ENCODE assay signal across 8 mouse cellular contexts in the genomic region with DNA sequence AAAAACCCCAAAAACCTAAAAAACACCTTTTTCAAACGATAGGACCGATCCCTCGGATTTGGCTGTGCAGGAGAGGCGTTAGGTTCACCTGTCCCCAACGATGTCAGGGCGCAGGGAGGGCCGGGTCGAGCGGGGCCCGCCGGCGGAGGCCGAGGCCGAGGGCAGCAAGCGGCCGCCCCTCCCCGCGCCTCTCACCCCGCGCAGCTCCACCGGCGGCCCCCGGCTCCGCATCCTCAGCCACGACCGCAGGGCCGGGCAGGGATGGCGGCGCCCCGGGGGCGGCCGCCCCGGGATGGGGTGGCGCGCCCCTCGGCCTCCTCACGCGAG. TPM values are rescaled to one million over a fixed set of nuclear protein-coding genes. Genes with fewer than 3 reads are reported as not detected.
A peak's percentile ranks its signal among the peaks of the same experiment; 100 is the strongest.
DNase-seq lines count a peak whose midpoint lies in the region; ATAC-seq and TF ChIP-seq lines count a peak whose summit lies in the region.

No protein-coding gene starts in this region.

- peak; percentile 76 for ATAC-seq in lung, embryonic 14.5 days (ENCODE audit: insufficient read depth)
- 0 out of 2 replicates have a peak, but pooled peaks have one; percentile 6 for ATAC-seq in erythroid progenitor cell, adult 5-6 weeks (replicated peaks; ENCODE audit: low FRiP score, poor library complexity, severe bottlenecking)
- ATAC-seq in limb, embryonic 12.5 days (ENCODE audit: insufficient number of reproducible peaks, insufficient read depth, low FRiP score, low TSS enrichment, low read depth) = no peak

- H3K9me3 ChIP-seq in lung, embryonic 14.5 days (ENCODE audit: low read depth, low read length) = no peaks in the 10 kb centered on the region
- no peaks in the 10 kb centered on the region for H3K9me3 ChIP-seq in limb, embryonic 12.5 days

- TF ChIP-seq CTCF in lung, embryonic 14.5 days (IDR thresholded peaks at IDR 0.05; ENCODE audit: low read depth) = no peak
- no peak for TF ChIP-seq CTCF in olfactory bulb, adult 2 months (IDR thresholded peaks at IDR 0.05; ENCODE audit: insufficient read depth, low read depth, low read length)

- no peak for DNase-seq in lung, embryonic 14.5 days
- no peak for DNase-seq in lung, postnatal 25 days (ENCODE audit: low spot score)
- DNase-seq in adrenal gland, postnatal 25 days = no peak
- DNase-seq in right cerebral cortex, postnatal 10 days (ENCODE audit: low spot score in 2 of 2) = no peak
- DNase-seq in embryo, embryonic 9.5 days (ENCODE audit: extremely low spot score) = no peak

- WGBS in lung, embryonic 14.5 days = 0% methylated on average over 33 of the region's 38 CpGs
- under 1% methylated on average over 31 of the region's 38 CpGs for WGBS in limb, embryonic 12.5 days
- WGBS in olfactory bulb, adult 2 months = under 1% methylated on average over 37 of the region's 38 CpGs

- H3K27me3 ChIP-seq in lung, embryonic 14.5 days (ENCODE audit: insufficient read depth, low read length) = no peaks in the 10 kb centered on the region
- no peaks in the 10 kb centered on the region for H3K27me3 ChIP-seq in limb, embryonic 12.5 days

- 0 out of 2 replicates have a peak, but pooled peaks cover 8% of the 10 kb centered on the region for H3K36me3 ChIP-seq in lung, embryonic 14.5 days (ENCODE audit: insufficient read depth)
- peaks cover 24% of the 10 kb centered on the region; the same call in 1 of the 2 replicates for H3K36me3 ChIP-seq in limb, embryonic 12.5 days

- peak overlapping the region; percentile 91 for H3K27ac ChIP-seq in lung, embryonic 14.5 days (ENCODE audit: low read depth)
- H3K27ac ChIP-seq in limb, embryonic 12.5 days = peak overlapping the region; percentile 95
- no peak overlapping the region; the same call in 1 of the 2 replicates for H3K27ac ChIP-seq in olfactory bulb, adult 2 months (ENCODE audit: insufficient read depth, low read depth, low read length)

- H3K4me1 ChIP-seq in lung, embryonic 14.5 days (ENCODE audit: insufficient read depth) = peaks cover 12% of the 10 kb centered on the region; the same call in 1 of the 2 replicates
- H3K4me1 ChIP-seq in limb, embryonic 12.5 days (replicated peaks) = peaks cover 22% of the 10 kb centered on the region
- H3K4me1 ChIP-seq in olfactory bulb, adult 2 months (ENCODE audit: control insufficient read depth, insufficient read depth, low read length) = peaks cover 25% of the 10 kb centered on the region

- H3K4me3 ChIP-seq in lung, embryonic 14.5 days (ENCODE audit: low read depth, low read length) = peak overlapping the region; percentile 87
- peak overlapping the region; percentile 96 for H3K4me3 ChIP-seq in limb, embryonic 12.5 days (replicated peaks)
- H3K4me3 ChIP-seq in olfactory bulb, adult 2 months (ENCODE audit: insufficient read depth, low read depth, low read length) = peak overlapping the region; percentile 82

- TF ChIP-seq POLR2A in olfactory bulb, adult 2 months (IDR thresholded peaks at IDR 0.05; ENCODE audit: insufficient read depth, low read depth, low read length) = 0 out of 2 replicates have a peak, but pooled peaks have one; percentile 78

- H3K4me2 ChIP-seq in lung, embryonic 14.5 days = peak overlapping the region; percentile 99
- H3K4me2 ChIP-seq in limb, embryonic 12.5 days = peak overlapping the region; percentile 100

- peak overlapping the region; percentile 76 for H3K9ac ChIP-seq in lung, embryonic 14.5 days
- H3K9ac ChIP-seq in limb, embryonic 12.5 days (replicated peaks) = peak overlapping the region; percentile 93

RNA-seq across cellular contexts. Expression of a gene that starts 0.2 kb away (rescaled TPM):
- polyA plus RNA-seq in lung, embryonic 14.5 days (2014; fragmentation: Nextera tagmentation; extraction: Ambion mirVana) = 6.9 and 7.3 TPM in 2 replicates
- total RNA-seq in erythroid progenitor cell, adult 5-6 weeks (2015; ENCODE audit: low replicate concordance) = 0.72 and 6.7 TPM in 2 replicates
- total RNA-seq in erythroid progenitor cell, adult 5-6 weeks (2017; ENCODE audit: low replicate concordance) = 0.13 TPM in 1 of 2 replicates, not detected in the other
- polyA plus RNA-seq in limb, embryonic 12.5 days (2016; fragmentation: Nextera tagmentation; extraction: Ambion mirVana) = 16.6 and 18.6 TPM in 2 replicates
- not detected in 2 replicates for polyA plus RNA-seq in olfactory bulb, adult 2 months (2012; ENCODE audit: insufficient read depth, insufficient read length, low replicate concordance, missing spikeins)
- total RNA-seq in adrenal gland, postnatal 25 days (2021) = 27.2 and 30.2 TPM in 2 replicates

RNA-seq across cellular contexts. Expression of a gene that starts 15.0 kb away (rescaled TPM):
- 3.6 and 5.5 TPM in 2 replicates for polyA plus RNA-seq in lung, embryonic 14.5 days (2014; fragmentation: Nextera tagmentation; extraction: Ambion mirVana)
- total RNA-seq in erythroid progenitor cell, adult 5-6 weeks (2015; ENCODE audit: low replicate concordance) = not detected in 2 replicates
- 1.7 TPM in 1 of 2 replicates, not detected in the other for total RNA-seq in erythroid progenitor cell, adult 5-6 weeks (2017; ENCODE audit: low replicate concordance)
- polyA plus RNA-seq in limb, embryonic 12.5 days (2016; fragmentation: Nextera tagmentation; extraction: Ambion mirVana) = 3.7 and 3.8 TPM in 2 replicates
- not detected in 2 replicates for polyA plus RNA-seq in olfactory bulb, adult 2 months (2012; ENCODE audit: insufficient read depth, insufficient read length, low replicate concordance, missing spikeins)
- 0.81 and 1.3 TPM in 2 replicates for total RNA-seq in adrenal gland, postnatal 25 days (2021)

RNA-seq across cellular contexts. Expression of a gene that starts 20.4 kb away (rescaled TPM):
- polyA plus RNA-seq in lung, embryonic 14.5 days (2014; fragmentation: Nextera tagmentation; extraction: Ambion mirVana) = 0.32 and 0.41 TPM in 2 replicates
- not detected in 2 replicates for total RNA-seq in erythroid progenitor cell, adult 5-6 weeks (2015; ENCODE audit: low replicate concordance)
- total RNA-seq in erythroid progenitor cell, adult 5-6 weeks (2017; ENCODE audit: low replicate concordance) = not detected in 2 replicates
- polyA plus RNA-seq in limb, embryonic 12.5 days (2016; fragmentation: Nextera tagmentation; extraction: Ambion mirVana) = 0.20 TPM in 1 of 2 replicates, not detected in the other
- polyA plus RNA-seq in olfactory bulb, adult 2 months (2012; ENCODE audit: insufficient read depth, insufficient read length, low replicate concordance, missing spikeins) = not detected in 2 replicates
- not detected in 2 replicates for total RNA-seq in adrenal gland, postnatal 25 days (2021)

RNA-seq across cellular contexts. Expression of a gene that starts 57.0 kb away (rescaled TPM):
- polyA plus RNA-seq in lung, embryonic 14.5 days (2014; fragmentation: Nextera tagmentation; extraction: Ambion mirVana) = 37.5 and 39.3 TPM in 2 replicates
- total RNA-seq in erythroid progenitor cell, adult 5-6 weeks (2015; ENCODE audit: low replicate concordance) = 0.36 and 6.3 TPM in 2 replicates
- total RNA-seq in erythroid progenitor cell, adult 5-6 weeks (2017; ENCODE audit: low replicate concordance) = 0.39 and 2.8 TPM in 2 replicates
- 48.0 and 50.2 TPM in 2 replicates for polyA plus RNA-seq in limb, embryonic 12.5 days (2016; fragmentation: Nextera tagmentation; extraction: Ambion mirVana)
- polyA plus RNA-seq in olfactory bulb, adult 2 months (2012; ENCODE audit: insufficient read depth, insufficient read length, low replicate concordance, missing spikeins) = not detected in 2 replicates
- 16.5 and 18.6 TPM in 2 replicates for total RNA-seq in adrenal gland, postnatal 25 days (2021)
